Comparison of ENCODE assay signal across 9 mouse cellular contexts in genomic region chr5:115509321-115509761, GRCm38 (mm10). TPM values are rescaled to one million over a fixed set of nuclear protein-coding genes. Genes with fewer than 3 reads are reported as not detected.
DNase-seq lines count a peak whose midpoint lies in the region; ATAC-seq and TF ChIP-seq lines count a peak whose summit lies in the region.
"Had no signal": no experiment of that assay in that cellular context is flagged by ENCODE, and none has a peak within 500 bp of the region (broad histone marks: within the 10 kb centered on the region; RNA-seq: fewer than 3 reads in every experiment).

No protein-coding gene starts in this region.

- no peak for DNase-seq in left cerebral cortex, adult 2 months (ENCODE audit: extremely low spot score in 1 of 2, low spot score in 2 of 2)
- no peak for DNase-seq in left cerebral cortex, postnatal 25 days (ENCODE audit: low spot score in 2 of 2)
- DNase-seq in hindbrain, postnatal 0 days (ENCODE audit: low spot score), result peak; percentile 58
- no peak for DNase-seq in urinary bladder, postnatal 36 days (ENCODE audit: low spot score in 2 of 2)
- no peak for DNase-seq in right cerebral cortex, adult 2 months (ENCODE audit: low spot score in 2 of 2)

- intact Hi-C loops in left cerebral cortex, adult 2 months (cut with DNase I), result loop anchor here (5.0 kb wide), 1 partner anchor 48 kb away; the partner anchor contains the start of gene Rplp0
- intact Hi-C loops in left cerebral cortex, postnatal 25 days (cut with DNase I), result no loop called here

- peak overlapping the region; percentile 88 for H3K4me2 ChIP-seq in forebrain, embryonic 13.5 days
- peak overlapping the region; percentile 85 for H3K4me2 ChIP-seq in hindbrain, postnatal 0 days (ENCODE audit: low read depth, low read length)
- H3K4me2 ChIP-seq in liver, embryonic 16.5 days (ENCODE audit: low read depth, low read length), result peak overlapping the region; percentile 97

- no peak for TF ChIP-seq CTCF in left cerebral cortex, adult 2 months (IDR thresholded peaks at IDR 0.05)
- TF ChIP-seq CTCF in hindbrain, postnatal 0 days (IDR thresholded peaks at IDR 0.05; ENCODE audit: low read depth), result no peak

- H3K36me3 ChIP-seq in forebrain, embryonic 13.5 days (ENCODE audit: poor library complexity, severe bottlenecking), result no peaks in the 10 kb centered on the region
- H3K36me3 ChIP-seq in hindbrain, postnatal 0 days (ENCODE audit: insufficient read depth, low read length), result no peaks in the 10 kb centered on the region
- no peaks in the 10 kb centered on the region for H3K36me3 ChIP-seq in liver, embryonic 16.5 days (ENCODE audit: control insufficient read depth, insufficient read depth)

- H3K4me3 ChIP-seq in left cerebral cortex, adult 2 months, result peak overlapping the region; percentile 100
- no peak overlapping the region; the same call in 1 of the 2 replicates for H3K4me3 ChIP-seq in forebrain, embryonic 13.5 days
- peak overlapping the region; percentile 89 for H3K4me3 ChIP-seq in hindbrain, postnatal 0 days (ENCODE audit: low read length)
- peak overlapping the region; percentile 26; the same call in 1 of the 2 replicates for H3K4me3 ChIP-seq in liver, embryonic 16.5 days (ENCODE audit: low read depth, low read length)

- no peaks in the 10 kb centered on the region for H3K9me3 ChIP-seq in forebrain, embryonic 13.5 days (replicated peaks)
- no peaks in the 10 kb centered on the region for H3K9me3 ChIP-seq in hindbrain, postnatal 0 days (ENCODE audit: low read length)
- no peaks in the 10 kb centered on the region for H3K9me3 ChIP-seq in liver, embryonic 16.5 days (replicated peaks; ENCODE audit: control insufficient read depth, low read length)

- 43% methylated on average over 15 of the region's 15 CpGs for WGBS in forebrain, embryonic 13.5 days
- 18% methylated on average over 15 of the region's 15 CpGs for WGBS in hindbrain, postnatal 0 days
- WGBS in liver, embryonic 16.5 days (ENCODE audit: insufficient replicate concordance), result 17% methylated on average over 15 of the region's 15 CpGs

- peaks cover 35% of the 10 kb centered on the region for H3K4me1 ChIP-seq in forebrain, embryonic 13.5 days
- H3K4me1 ChIP-seq in hindbrain, postnatal 0 days (ENCODE audit: insufficient read depth, low read length), result peaks cover 32% of the 10 kb centered on the region
- peaks cover 47% of the 10 kb centered on the region for H3K4me1 ChIP-seq in liver, embryonic 16.5 days (ENCODE audit: control insufficient read depth, low read depth, low read length)

- no peak for ATAC-seq in forebrain, embryonic 13.5 days
- peak; percentile 24; the same call in 1 of the 2 replicates for ATAC-seq in hindbrain, postnatal 0 days
- no peak for ATAC-seq in liver, embryonic 16.5 days (ENCODE audit: low read depth)
- no peak for ATAC-seq in frontal cortex, adult (ENCODE audit: low TSS enrichment)

- peaks cover 2% of the 10 kb centered on the region; the same call in 1 of the 2 replicates for H3K27me3 ChIP-seq in forebrain, embryonic 13.5 days
- H3K27me3 ChIP-seq in hindbrain, postnatal 0 days (ENCODE audit: insufficient read depth, low read length), result no peaks in the 10 kb centered on the region
- H3K27me3 ChIP-seq in liver, embryonic 16.5 days (ENCODE audit: control insufficient read depth, insufficient read depth, low read depth, low read length), result no peaks in the 10 kb centered on the region

- peak overlapping the region; percentile 50; the same call in 1 of the 2 replicates for H3K9ac ChIP-seq in forebrain, embryonic 13.5 days
- no peak overlapping the region; the same call in 1 of the 2 replicates for H3K9ac ChIP-seq in hindbrain, postnatal 0 days (replicated peaks; ENCODE audit: low read length)
- H3K9ac ChIP-seq in liver, embryonic 16.5 days (ENCODE audit: low read depth, low read length), result 0 out of 2 replicates have a peak overlapping the region, but pooled peaks have one; percentile 7

- H3K27ac ChIP-seq in left cerebral cortex, adult 2 months, result peak overlapping the region; percentile 65; the same call in 1 of the 2 replicates
- no peak overlapping the region for H3K27ac ChIP-seq in forebrain, embryonic 13.5 days
- peak overlapping the region; percentile 69 for H3K27ac ChIP-seq in hindbrain, postnatal 0 days
- H3K27ac ChIP-seq in liver, embryonic 16.5 days (ENCODE audit: low read length), result peak overlapping the region; percentile 56

RNA-seq across cellular contexts. Expression of gene Pxn, which starts 2.9 kb away (rescaled TPM):
- total RNA-seq in left cerebral cortex, adult 2 months (2021), result 10 to 100 TPM; 22.8 to 25.7 TPM
- total RNA-seq in left cerebral cortex, postnatal 25 days (2021), result 10 to 100 TPM; 19.9 to 21.0 TPM
- 16.8 and 17.7 TPM in 2 replicates for polyA plus RNA-seq in forebrain, embryonic 13.5 days (2015; fragmentation: Nextera tagmentation; extraction: Ambion mirVana)
- total RNA-seq in hindbrain, postnatal 0 days (2014; rRNA removed), result 40.6 and 41.0 TPM in 2 replicates
- 16.8 and 18.0 TPM in 2 replicates for polyA plus RNA-seq in hindbrain, postnatal 0 days (2015; fragmentation: Nextera tagmentation; extraction: Ambion mirVana)
- polyA plus RNA-seq in liver, embryonic 16.5 days (2015; fragmentation: Nextera tagmentation; extraction: Ambion mirVana), result 17.2 and 19.1 TPM in 2 replicates

RNA-seq across cellular contexts. Expression of gene Sirt4, which starts 24.8 kb away (rescaled TPM):
- total RNA-seq in left cerebral cortex, adult 2 months (2021), result 10 to 100 TPM; 40.7 to 43.5 TPM
- 10 to 100 TPM; 31.1 to 34.0 TPM for total RNA-seq in left cerebral cortex, postnatal 25 days (2021)
- 24.7 TPM in 2 replicates for polyA plus RNA-seq in forebrain, embryonic 13.5 days (2015; fragmentation: Nextera tagmentation; extraction: Ambion mirVana)
- 25.8 and 33.7 TPM in 2 replicates for total RNA-seq in hindbrain, postnatal 0 days (2014; rRNA removed)
- polyA plus RNA-seq in hindbrain, postnatal 0 days (2015; fragmentation: Nextera tagmentation; extraction: Ambion mirVana), result 20.2 and 21.8 TPM in 2 replicates
- polyA plus RNA-seq in liver, embryonic 16.5 days (2015; fragmentation: Nextera tagmentation; extraction: Ambion mirVana), result 4.6 and 6.5 TPM in 2 replicates

RNA-seq across cellular contexts. Expression of gene Pla2g1b, which starts 43.3 kb away (rescaled TPM):
- not detected for total RNA-seq in left cerebral cortex, adult 2 months (2021)
- total RNA-seq in left cerebral cortex, postnatal 25 days (2021), result not detected
- polyA plus RNA-seq in forebrain, embryonic 13.5 days (2015; fragmentation: Nextera tagmentation; extraction: Ambion mirVana), result not detected in 2 replicates
- total RNA-seq in hindbrain, postnatal 0 days (2014; rRNA removed), result not detected in 2 replicates
- not detected in 2 replicates for polyA plus RNA-seq in hindbrain, postnatal 0 days (2015; fragmentation: Nextera tagmentation; extraction: Ambion mirVana)
- polyA plus RNA-seq in liver, embryonic 16.5 days (2015; fragmentation: Nextera tagmentation; extraction: Ambion mirVana), result not detected in 2 replicates
- total RNA-seq: layer of hippocampus, adult 8-10 months had no signal

RNA-seq across cellular contexts. Expression of gene Rplp0, which starts 49.9 kb away (rescaled TPM):
- 100 to 1,000 TPM; 183 to 187 TPM for total RNA-seq in left cerebral cortex, adult 2 months (2021)
- 100 to 1,000 TPM; 208 to 218 TPM for total RNA-seq in left cerebral cortex, postnatal 25 days (2021)
- 1,081 and 1,088 TPM in 2 replicates for polyA plus RNA-seq in forebrain, embryonic 13.5 days (2015; fragmentation: Nextera tagmentation; extraction: Ambion mirVana)
- total RNA-seq in hindbrain, postnatal 0 days (2014; rRNA removed), result 1,557 and 1,861 TPM in 2 replicates
- polyA plus RNA-seq in hindbrain, postnatal 0 days (2015; fragmentation: Nextera tagmentation; extraction: Ambion mirVana), result 786 and 796 TPM in 2 replicates
- polyA plus RNA-seq in liver, embryonic 16.5 days (2015; fragmentation: Nextera tagmentation; extraction: Ambion mirVana), result 919 and 997 TPM in 2 replicates

RNA-seq across cellular contexts. Expression of gene Gcn1l1, which starts 55.7 kb away (rescaled TPM):
- total RNA-seq in left cerebral cortex, adult 2 months (2021), result 10 to 100 TPM; 70.7 to 73.2 TPM
- total RNA-seq in left cerebral cortex, postnatal 25 days (2021), result 10 to 100 TPM; 61.4 to 75.7 TPM
- 41.7 and 46.1 TPM in 2 replicates for polyA plus RNA-seq in forebrain, embryonic 13.5 days (2015; fragmentation: Nextera tagmentation; extraction: Ambion mirVana)
- 73.4 and 81.7 TPM in 2 replicates for total RNA-seq in hindbrain, postnatal 0 days (2014; rRNA removed)
- polyA plus RNA-seq in hindbrain, postnatal 0 days (2015; fragmentation: Nextera tagmentation; extraction: Ambion mirVana), result 22.8 and 24.3 TPM in 2 replicates
- 14.1 and 14.8 TPM in 2 replicates for polyA plus RNA-seq in liver, embryonic 16.5 days (2015; fragmentation: Nextera tagmentation; extraction: Ambion mirVana)
